Mouse (Mus musculus) common myeloid progenitor, adult 5-6 weeks (primary cell): Measurements from ENCODE around the gene Pkig. TPM values are rescaled to one million over a fixed set of nuclear protein-coding genes. Genes with fewer than 3 reads are reported as not detected.
A peak's percentile ranks its signal among the peaks of the same experiment; 100 is the strongest.
"Not testable (repeated sequence)": the region's sequence is repeated elsewhere in the genome, so short reads cannot be mapped to it uniquely, and the experiment has no call there.

Experiments used
- ATAC-seq: replicated peaks from 2 replicates; pipeline ENCODE4 v1.8.0; 2016; ENCODE audit warnings: low read depth, mild to moderate bottlenecking, moderate TSS enrichment, inconsistent platforms; ENCODE audit not compliant: poor library complexity, severe bottlenecking
- total RNA-seq: library from RNA; stranded (forward); fragments of 200-1000, 187-1606 nt; gene quantifications from 2 replicates; pipeline ENCODE4 v1.2.3, GENCODE M21; 2017

Gene Pkig
- total RNA-seq: 44.8 and 45.5 TPM in 2 replicates

DNA sequence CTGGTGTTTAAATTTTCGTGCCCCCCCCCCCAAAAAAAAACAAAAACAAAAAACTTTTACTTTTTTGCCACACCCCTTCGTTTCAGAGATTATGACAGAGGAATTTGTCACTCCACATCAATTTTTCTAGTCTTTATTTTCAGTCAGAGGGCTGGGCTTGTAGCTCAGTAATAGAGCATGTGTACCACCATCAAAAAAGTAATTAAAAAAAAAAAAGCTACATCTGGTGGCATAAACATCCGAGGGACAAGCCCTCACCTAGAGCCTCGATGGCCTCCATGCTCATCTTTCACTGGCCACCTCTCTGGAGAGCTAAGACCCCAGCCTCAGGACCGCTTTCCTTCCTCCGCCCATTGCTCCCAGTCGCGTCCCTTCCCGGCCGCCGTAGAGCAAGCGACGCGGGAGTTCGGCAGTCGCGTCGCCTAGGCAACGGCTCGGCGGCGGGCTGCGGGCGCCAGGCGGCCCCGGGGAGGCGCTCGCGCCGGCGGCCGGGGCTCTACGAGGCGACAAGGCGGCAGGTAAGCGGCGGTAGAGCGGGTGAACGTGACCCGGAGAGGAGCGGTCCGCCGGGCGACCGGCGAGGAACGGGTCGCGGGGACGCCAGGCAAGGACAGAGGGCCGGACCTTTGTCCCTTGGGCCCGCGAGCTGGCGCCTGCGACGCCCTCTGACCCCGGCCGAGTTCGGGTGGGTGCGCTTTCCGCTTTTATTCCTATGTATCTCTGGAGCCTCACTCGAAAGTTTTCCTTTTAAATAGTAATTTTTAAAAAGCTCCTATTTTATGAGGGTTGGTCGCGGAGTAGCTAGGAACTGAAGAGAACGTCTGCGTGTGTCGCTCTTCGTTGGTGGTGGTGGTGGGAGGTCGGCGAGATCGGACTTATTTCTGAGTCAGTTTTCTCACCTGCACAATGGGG, at the start of gene Pkig:
TSS of gene Pkig (plus strand) at position 412 of the 912 bp plus-strand sequence.
- peak; percentile 79 for ATAC-seq

DNA sequence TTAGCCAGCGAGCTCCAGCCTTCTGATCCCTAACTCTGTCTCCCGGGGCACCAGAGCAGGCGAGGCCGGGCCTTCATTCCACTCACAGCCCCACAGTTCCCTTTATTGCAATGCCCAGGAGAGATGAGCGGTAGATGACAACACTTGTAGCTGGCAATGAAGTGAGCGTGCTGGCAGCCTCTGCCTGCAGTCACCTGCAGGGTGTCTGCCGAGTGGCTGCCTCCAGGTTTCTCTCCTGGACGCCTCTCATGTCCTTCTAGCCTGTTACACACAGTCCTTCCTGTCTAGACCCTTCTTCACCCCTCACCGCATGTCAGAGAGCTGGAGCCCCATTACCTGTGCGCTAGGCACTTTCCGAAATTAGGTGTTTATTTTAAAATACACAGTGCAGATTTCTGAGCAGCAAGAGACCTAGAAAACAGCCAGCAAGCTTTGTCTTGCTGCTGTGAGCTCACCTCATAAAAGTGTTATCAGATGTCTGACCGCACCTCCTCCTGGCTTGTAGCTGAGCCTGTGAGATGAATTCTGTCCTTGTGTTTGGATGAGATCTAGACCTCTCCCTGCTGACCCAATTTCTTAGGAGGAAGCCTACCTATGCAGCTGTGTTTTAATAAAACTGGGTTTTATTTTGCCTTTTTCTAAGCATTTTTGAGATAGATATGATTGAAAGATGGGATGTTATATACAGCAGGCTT, 48.8 kb upstream of the Pkig start:
- no peak for ATAC-seq

GRCm38 (mm10) chr2:163611176-163611575, 47.0 kb upstream of the Pkig start:
- ATAC-seq: no peak

GRCm38 (mm10) chr2:163613206-163613605, 45.0 kb upstream of the Pkig start:
- no peak for ATAC-seq

GRCm38 (mm10) chr2:163613990-163614389, 44.2 kb upstream of the Pkig start:
- ATAC-seq: no peak

- ATAC-seq: no peak; the same call in 1 of the 2 replicates
Measured at GRCm38 (mm10) chr2:163615401-163615800, 42.8 kb upstream of the Pkig start.

- no peak for ATAC-seq
Measured at GRCm38 (mm10) chr2:163615906-163616651, 42.1 kb upstream of the Pkig start.

GRCm38 (mm10) chr2:163616652-163617227, 41.4 kb upstream of the Pkig start:
- no peak for ATAC-seq

- ATAC-seq: no peak
Measured at GRCm38 (mm10) chr2:163617232-163617863, 40.8 kb upstream of the Pkig start.

DNA sequence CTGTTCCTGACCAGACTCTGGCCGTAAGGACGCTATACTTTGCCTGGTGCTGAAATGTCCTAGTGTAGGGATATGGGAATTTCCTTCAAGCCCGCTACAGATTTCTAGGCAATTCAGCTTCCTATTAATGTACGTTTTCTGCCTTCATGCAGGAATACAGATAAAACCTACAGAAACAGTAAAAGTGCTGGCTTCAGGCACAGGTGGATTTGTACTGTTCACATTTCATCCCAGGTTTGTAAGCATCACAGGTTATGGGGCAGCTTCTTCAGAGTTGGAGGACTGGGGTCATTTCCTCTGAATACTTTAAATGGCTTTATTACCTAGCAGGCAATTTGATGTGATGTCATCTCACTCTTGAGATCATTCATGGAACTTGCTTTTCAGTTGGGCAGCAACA, 40.3 kb upstream of the Pkig start:
- no peak for ATAC-seq

DNA sequence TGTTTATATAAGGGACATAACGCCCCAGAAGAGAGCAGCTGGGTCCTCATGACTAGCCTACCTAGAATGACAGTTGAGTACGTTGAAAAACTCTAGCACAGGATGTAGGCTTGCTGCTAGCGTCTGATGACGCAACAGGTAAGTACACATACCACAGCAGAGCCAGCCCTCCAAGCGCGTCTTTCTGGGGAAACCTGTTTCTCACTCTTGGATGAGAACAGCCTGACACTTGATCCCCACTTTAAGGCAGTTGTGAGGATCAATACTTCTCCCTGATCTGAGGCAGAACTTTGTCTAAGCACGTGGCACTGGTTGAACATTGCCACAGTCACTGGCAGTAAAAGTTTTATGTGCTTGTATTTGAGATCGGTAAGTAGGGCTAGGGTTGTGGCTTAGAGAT, 37.7 kb upstream of the Pkig start:
- no peak for ATAC-seq

DNA sequence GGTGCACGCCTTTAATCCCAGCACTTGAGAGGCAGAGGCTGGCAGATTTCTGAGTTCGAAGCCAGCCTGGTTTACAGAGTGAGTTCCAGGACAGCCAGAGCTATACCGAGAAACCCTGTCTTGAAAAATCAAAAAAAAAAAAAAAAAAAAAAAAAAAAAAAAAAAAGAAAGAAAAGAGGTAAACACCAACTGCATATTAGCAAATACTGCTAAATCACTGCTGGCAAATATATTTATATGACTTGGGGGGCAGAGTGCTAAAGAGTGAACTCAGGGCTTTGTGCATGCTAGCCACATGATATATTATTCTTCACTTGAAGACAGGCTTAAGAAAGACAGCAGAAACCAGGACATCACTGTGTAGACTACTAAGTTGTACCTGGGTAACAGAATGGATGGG, 36.8 kb upstream of the Pkig start:
- not testable (repeated sequence) for ATAC-seq

- no peak for ATAC-seq
Measured at GRCm38 (mm10) chr2:163631223-163631622, 27.0 kb upstream of the Pkig start.

DNA sequence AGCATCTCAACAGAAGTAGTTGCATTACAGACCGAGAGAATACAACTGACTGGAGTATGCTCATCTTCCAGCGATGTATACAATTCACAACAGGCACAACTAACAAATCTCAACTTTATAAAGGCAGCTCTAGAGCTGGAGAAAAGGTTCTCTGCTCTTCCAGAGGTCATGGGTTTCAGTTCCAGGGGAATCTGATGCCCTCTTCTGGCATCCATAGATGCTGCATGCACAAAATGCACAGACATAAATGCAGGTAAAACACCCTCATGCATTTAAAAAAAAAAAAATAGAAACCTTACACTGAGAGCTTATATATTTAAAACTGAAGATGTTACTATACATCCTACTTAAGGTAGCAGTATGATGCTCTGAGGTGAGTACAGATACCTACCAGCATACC, 26.5 kb upstream of the Pkig start:
- 0 out of 2 replicates have a peak, but pooled peaks have one; percentile 19 for ATAC-seq

- ATAC-seq: no peak
Measured at GRCm38 (mm10) chr2:163634211-163634610, 24.0 kb upstream of the Pkig start.

- no peak for ATAC-seq
Measured at GRCm38 (mm10) chr2:163636057-163636456, 22.1 kb upstream of the Pkig start.

- no peak for ATAC-seq
Measured at GRCm38 (mm10) chr2:163637655-163638266, 20.4 kb upstream of the Pkig start.

DNA sequence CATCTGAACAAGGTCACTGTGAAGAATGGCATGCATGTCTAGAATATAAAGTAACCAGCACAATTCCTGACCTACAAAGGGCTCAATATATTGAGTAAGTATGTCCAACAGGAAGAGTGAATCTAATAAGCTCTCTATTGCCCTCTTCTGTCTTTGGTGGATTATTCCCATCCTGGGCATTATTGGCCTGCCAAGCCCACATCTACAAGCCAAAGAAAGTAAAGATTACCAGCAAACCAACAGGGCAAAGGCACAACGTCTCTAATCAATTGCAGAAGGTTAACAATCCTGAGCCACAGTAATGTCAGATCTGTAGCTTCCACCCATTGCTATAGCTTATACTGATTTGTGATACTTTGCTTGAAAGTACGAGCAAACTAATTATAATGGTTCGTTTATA, 17.7 kb upstream of the Pkig start:
- ATAC-seq: no peak

- 0 out of 2 replicates have a peak, but pooled peaks have one; percentile 2 for ATAC-seq
Measured at GRCm38 (mm10) chr2:163641681-163642080, 16.5 kb upstream of the Pkig start.
